Mouse (Mus musculus): ENCODE measurements around the gene 1700113H08Rik. TPM values are rescaled to one million over a fixed set of nuclear protein-coding genes. Genes with fewer than 3 reads are reported as not detected.

The 1700113H08Rik gene
- polyA plus RNA-seq, 1 experiment from 2014 or later, result 0.34 TPM

- no peak overlapping the region for H3K27ac ChIP-seq (ENCODE audit: low read depth, low read length)
- no peak overlapping the region for H3K4me3 ChIP-seq (ENCODE audit: low read depth, low read length)
- H3K36me3 ChIP-seq (ENCODE audit: control insufficient read depth, insufficient read depth, low read length), result no peaks in the 10 kb centered on the region
- no peaks in the 10 kb centered on the region for H3K4me1 ChIP-seq (ENCODE audit: control insufficient read depth, insufficient read depth, low read length)
- H3K9ac ChIP-seq (ENCODE audit: low read length), result no peak overlapping the region
- no peaks in the 10 kb centered on the region for H3K9me3 ChIP-seq (ENCODE audit: control insufficient read depth, low read length)
- ATAC-seq (ENCODE audit: insufficient read depth, low FRiP score, low TSS enrichment) (no peak), DNase-seq (ENCODE audit: low spot score) (no peak)
- no peaks in the 10 kb centered on the region for H3K27me3 ChIP-seq (ENCODE audit: control insufficient read depth, insufficient read depth, low read length)
- H3K4me2 ChIP-seq (ENCODE audit: low read depth), result no peak overlapping the region
Measured at GRCm38 (mm10) chr10:87275075-87275474, 217.2 kb downstream of the 1700113H08Rik start.

Other genes with a start within 250 kb of the 1700113H08Rik start
- gene Stab2, start 50.0 kb upstream of the 1700113H08Rik start, polyA plus RNA-seq (2014; fragmentation: Nextera tagmentation; extraction: Ambion mirVana), result 0.22 and 0.41 TPM in 2 replicates

Measured in neural tube, embryonic 11.5 days (tissue).